ENCODE assay signal across 20 mouse cellular contexts in genomic region chr8:6481966-6482365, GRCm38 (mm10).
"Had no signal": no experiment of that assay in that cellular context is flagged by ENCODE, and none has a peak within 500 bp of the region (broad histone marks: within the 10 kb centered on the region; RNA-seq: fewer than 3 reads in every experiment).

No protein-coding gene starts in this region.

- H3K4me3 ChIP-seq: liver, embryonic 13.5 days; liver, embryonic 15.5 days; midbrain, embryonic 10.5 days; midbrain, embryonic 12.5 days; myocyte; neural tube, embryonic 13.5 days; neural tube, embryonic 15.5 days; stomach, embryonic 15.5 days had no signal

- H3K27me3 ChIP-seq: liver, embryonic 13.5 days; liver, embryonic 15.5 days; midbrain, embryonic 12.5 days; neural tube, embryonic 13.5 days; neural tube, embryonic 15.5 days; stomach, embryonic 15.5 days had no signal

- H3K27ac ChIP-seq: liver, embryonic 13.5 days; liver, embryonic 15.5 days; midbrain, embryonic 10.5 days; midbrain, embryonic 12.5 days; neural tube, embryonic 13.5 days; neural tube, embryonic 15.5 days; stomach, embryonic 15.5 days; stomach, postnatal 0 days had no signal

- DNase-seq: liver, embryonic 13.5 days; liver, postnatal 0 days; lung, embryonic 14.5 days; lung, postnatal 10 days; lung, postnatal 4 days; midbrain, embryonic 14.5 days; retina, postnatal 1 day; right cerebral cortex, adult 18-20 months; thymus, adult 2 months; thymus, postnatal 25 days; thymus, postnatal 4 days had no signal

- H3K36me3 ChIP-seq: liver, embryonic 13.5 days; liver, embryonic 15.5 days; midbrain, embryonic 10.5 days; midbrain, embryonic 12.5 days; neural tube, embryonic 13.5 days; neural tube, embryonic 15.5 days; stomach, embryonic 15.5 days had no signal

- ATAC-seq: liver, postnatal 0 days; midbrain, embryonic 16.5 days had no signal

- H3K4me1 ChIP-seq: liver, embryonic 13.5 days; liver, embryonic 15.5 days; midbrain, embryonic 10.5 days; midbrain, embryonic 12.5 days; neural tube, embryonic 13.5 days; neural tube, embryonic 15.5 days; stomach, embryonic 15.5 days had no signal
